Mouse (Mus musculus) heart, postnatal 0 days (tissue): ENCODE measurements around the gene Peak1.

ENCODE experiments used
- CTCF ChIP-seq: IDR thresholded peaks from 2 replicates; pipeline ENCODE4 v1.5.1; 2016; ENCODE audit warnings: antibody characterized with exemption, control low read depth, low read depth
- EP300 ChIP-seq: IDR thresholded peaks from 2 replicates; pipeline ENCODE4 v1.6.1; 2016; ENCODE audit warnings: antibody characterized with exemption, low read depth

- TF ChIP-seq CTCF (no peak), EP300 (0 out of 2 replicates have a peak, but pooled peaks have one; percentile 5)
Observed at GRCm38 (mm10) chr9:56260495-56261136, 157.3 kb downstream of the Peak1 start.
